Mouse (Mus musculus) C2C12 (cell line): Measurements from ENCODE around the gene Itpkb.

Experiments used
- CTCF ChIP-seq: IDR thresholded peaks from one replicate; pipeline ENCODE4 v1.5.1; 2011; ENCODE audit not compliant: control insufficient read depth, insufficient read depth, insufficient read length
- MYOD1 ChIP-seq: IDR thresholded peaks from one replicate; pipeline ENCODE4 v1.6.1; 2011; ENCODE audit warnings: low read depth; ENCODE audit not compliant: control insufficient read depth, insufficient read length
- MYOG ChIP-seq: IDR thresholded peaks from one replicate; pipeline ENCODE4 v1.6.1; 2011; ENCODE audit not compliant: control insufficient read depth, insufficient read length; ENCODE audit errors: extremely low read depth
- USF1 ChIP-seq: IDR thresholded peaks from one replicate; pipeline ENCODE4 v1.6.1; 2011; ENCODE audit warnings: low read depth, mild to moderate bottlenecking, control low read depth, moderate library complexity

- TF ChIP-seq CTCF (no peak), MYOG (no peak), USF1 (no peak), MYOD1 (no peak)
Measured at GRCm38 (mm10) chr1:180332076-180332927, 2.0 kb downstream of the Itpkb start.
